Mouse (Mus musculus) ES-E14 (cell line): ENCODE data around the gene Lmntd1. TPM values are rescaled to one million over a fixed set of nuclear protein-coding genes. Genes with fewer than 3 reads are reported as not detected.

Experiments used
- DNase-seq: peaks from one replicate; pipeline ENCODE4 v3.0.0-alpha.2; 2013; ENCODE audit warnings: low read depth, low spot score
- H3K27ac ChIP-seq: 2 replicates; pipeline ENCODE4 v1.5.1; 2012; ENCODE audit warnings: low read depth, mild to moderate bottlenecking, low read length, moderate library complexity, mixed read lengths; ENCODE audit not compliant: poor library complexity, insufficient read depth, severe bottlenecking
- H3K36me3 ChIP-seq: 2 replicates; pipeline ENCODE4 v1.6.1; 2012; ENCODE audit warnings: mild to moderate bottlenecking, low read length, moderate library complexity, mixed read lengths; ENCODE audit not compliant: control insufficient read depth, poor library complexity, insufficient read depth, severe bottlenecking
- H3K4me1 ChIP-seq, 2 experiments: fragments of 150-350 bp in 1 of 2; sonication (generic) in 1 of 2; 2 replicates each; pipeline ENCODE4 v1.6.1; 2012; ENCODE audit warnings: low read length in 2 of 2, mild to moderate bottlenecking in 1 of 2, mixed read lengths in 1 of 2; ENCODE audit not compliant: control insufficient read depth in 2 of 2, insufficient read depth in 2 of 2, poor library complexity in 1 of 2
- H3K4me3 ChIP-seq, 2 experiments: fragments of 150-350 bp in 1 of 2; sonication (generic) in 1 of 2; 2 replicates each; pipeline ENCODE4 v1.5.1; 2012; ENCODE audit warnings: low read length in 2 of 2, low read depth in 1 of 2, mild to moderate bottlenecking in 1 of 2, mixed read lengths in 1 of 2; ENCODE audit not compliant: insufficient read depth in 1 of 2, poor library complexity in 1 of 2, severe bottlenecking in 1 of 2
- H3K9ac ChIP-seq: 2 replicates; pipeline ENCODE4 v1.6.1; 2012; ENCODE audit warnings: low read depth, mild to moderate bottlenecking, low read length, mixed read lengths; ENCODE audit not compliant: poor library complexity, insufficient read depth, severe bottlenecking
- H3K9me3 ChIP-seq: fragments of 150-350 bp; sonication (generic); 2 replicates; pipeline ENCODE4 v1.6.1; 2012; ENCODE audit warnings: low read depth, mild to moderate bottlenecking, low read length; ENCODE audit not compliant: control insufficient read depth, insufficient read depth
- CHD2 ChIP-seq: IDR thresholded peaks from 2 replicates; pipeline ENCODE4 v1.6.1; 2014; ENCODE audit warnings: mild to moderate bottlenecking, low read depth, low read length, inconsistent platforms
- HCFC1 ChIP-seq: IDR thresholded peaks from 2 replicates; pipeline ENCODE4 v1.6.1; 2012; ENCODE audit warnings: low read length, inconsistent platforms, borderline replicate concordance; ENCODE audit not compliant: insufficient read depth
- MAFK ChIP-seq: IDR thresholded peaks from 2 replicates; pipeline ENCODE4 v1.6.1; 2014; ENCODE audit warnings: mild to moderate bottlenecking, low read depth, low read length, inconsistent platforms; ENCODE audit not compliant: insufficient read depth
- ZC3H11A ChIP-seq: IDR thresholded peaks from 2 replicates; pipeline ENCODE4 v1.6.1; 2012; ENCODE audit warnings: low read depth, mild to moderate bottlenecking, inconsistent platforms, low read length, borderline replicate concordance
- ZNF384 ChIP-seq: IDR thresholded peaks from 2 replicates; pipeline ENCODE4 v1.6.1; 2012; ENCODE audit warnings: low read depth, low read length, inconsistent platforms
- in situ Hi-C, 2 experiments: fragments of 600-800 bp; cut with MboI; formaldehyde crosslinking; loops; one replicate each; pipeline ENCODE4 v1.15.1; 2025; ENCODE audit warnings: low sequenced_read_pairs in 2 of 2, inconsistent platforms in 1 of 2; ENCODE audit not compliant: unreplicated experiment in 2 of 2
- total RNA-seq: library from RNA; depleted of rRNA; stranded (reverse); fragments of 300-350 nt; gene quantifications from 2 replicates; pipeline ENCODE4 v1.2.3, GENCODE M21; 2012

Lmntd1 gene
- total RNA-seq, 1 experiment: not detected

DNA sequence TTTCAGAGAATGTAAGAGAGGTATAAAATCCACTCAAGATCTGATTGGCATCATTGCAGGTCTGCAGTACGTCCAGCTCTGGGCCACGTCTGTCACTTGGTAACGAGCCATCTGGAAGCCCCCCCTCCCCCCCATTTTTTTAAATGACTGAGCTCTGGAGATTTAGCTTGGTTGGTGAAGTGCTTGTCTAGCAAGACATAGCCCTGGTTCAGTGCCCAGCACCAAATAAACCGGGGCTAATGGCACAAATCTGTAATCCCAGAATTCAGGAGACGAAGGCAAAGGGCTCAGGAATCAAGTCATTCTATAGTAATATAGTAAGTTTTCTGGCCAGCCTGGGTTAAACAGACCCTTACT is 130.8 kb downstream of the Lmntd1 start:
- H3K9me3 ChIP-seq: no peaks in the 10 kb centered on the region
- H3K9ac ChIP-seq: no peak overlapping the region
- no peaks in the 10 kb centered on the region for H3K36me3 ChIP-seq
- no peak overlapping the region for H3K27ac ChIP-seq
- H3K4me1 ChIP-seq: no peaks in the 10 kb centered on the region
- no peak for DNase-seq
- in situ Hi-C loops: no loop called here
- H3K4me3 ChIP-seq: peak overlapping the region in 1 of 2 experiments; percentile 50; a peak in 1 of 4 replicates
- TF ChIP-seq CHD2 (no peak), ZNF384 (no peak), MAFK (no peak), ZC3H11A (no peak), HCFC1 (no peak)

DNA sequence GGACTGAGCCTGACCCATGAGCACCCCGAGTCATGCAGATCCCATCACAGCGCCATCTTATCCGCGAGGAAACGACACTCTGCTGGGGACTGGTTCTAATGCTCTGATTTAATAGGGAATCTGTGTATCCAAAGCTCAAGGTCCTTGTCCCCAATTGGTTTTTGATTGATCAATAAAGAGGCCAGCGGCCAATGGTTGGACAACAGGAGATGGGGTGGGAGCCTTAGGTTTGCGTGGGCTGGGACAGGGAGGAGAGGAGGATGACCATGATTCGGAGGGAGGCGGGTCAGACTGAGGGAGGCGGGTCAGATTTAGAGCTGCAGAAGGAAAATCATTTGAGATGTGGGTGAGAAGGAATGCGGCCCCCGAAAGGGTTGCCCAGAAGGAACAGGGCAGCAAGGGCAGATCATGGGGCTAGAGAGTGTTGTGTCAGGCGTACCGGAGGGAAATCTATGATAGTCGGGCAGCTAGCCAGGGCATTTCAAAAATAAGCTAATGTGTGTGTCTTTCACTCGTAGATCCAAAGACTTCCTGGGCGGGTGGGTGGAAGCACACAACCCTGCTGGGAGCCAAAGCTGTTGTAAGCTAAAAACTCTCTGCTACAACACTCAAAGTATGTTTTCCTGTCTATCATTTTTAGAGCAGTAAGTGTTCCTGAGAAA is 131.3 kb downstream of the Lmntd1 start:
- Histone ChIP-seq H3K4me1 (no peaks in the 10 kb centered on the region), H3K9ac (no peak overlapping the region), H3K4me3 (peak overlapping the region in 1 of 2 experiments; percentile 50; a peak in 1 of 4 replicates), H3K27ac (no peak overlapping the region), H3K36me3 (no peaks in the 10 kb centered on the region), H3K9me3 (no peaks in the 10 kb centered on the region)
- in situ Hi-C loops: no loop called here
- no peak for DNase-seq
- TF ChIP-seq ZNF384: no peak

DNA sequence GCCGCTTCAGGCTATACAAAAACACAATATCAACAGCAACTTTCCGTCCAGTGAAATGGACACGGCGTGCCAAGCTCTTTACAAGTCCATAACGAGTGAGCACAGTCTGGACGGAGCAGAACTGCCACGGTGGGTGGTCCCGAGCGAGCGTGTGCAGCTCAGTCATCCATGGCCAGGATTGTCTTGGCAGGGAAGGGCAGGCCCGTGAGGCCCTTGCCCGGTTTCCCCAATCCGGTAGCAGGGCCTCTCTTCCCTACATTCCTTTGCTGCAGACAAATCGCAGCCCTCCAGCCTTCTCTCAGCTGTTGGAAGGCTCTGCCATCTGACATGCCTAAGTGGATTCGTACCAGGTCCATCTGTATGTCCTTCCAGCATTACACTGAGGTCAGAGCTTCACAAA is 132.2 kb downstream of the Lmntd1 start:
- in situ Hi-C loops: no loop called here
- DNase-seq: no peak
- Histone ChIP-seq H3K36me3 (no peaks in the 10 kb centered on the region), H3K27ac (no peak overlapping the region), H3K9ac (no peak overlapping the region), H3K4me1 (no peaks in the 10 kb centered on the region; a peak in 1 of 4 replicates), H3K9me3 (no peaks in the 10 kb centered on the region), H3K4me3 (no peak overlapping the region)
- TF ChIP-seq ZC3H11A (no peak), ZNF384 (no peak), HCFC1 (no peak), MAFK (no peak), CHD2 (no peak)

DNA sequence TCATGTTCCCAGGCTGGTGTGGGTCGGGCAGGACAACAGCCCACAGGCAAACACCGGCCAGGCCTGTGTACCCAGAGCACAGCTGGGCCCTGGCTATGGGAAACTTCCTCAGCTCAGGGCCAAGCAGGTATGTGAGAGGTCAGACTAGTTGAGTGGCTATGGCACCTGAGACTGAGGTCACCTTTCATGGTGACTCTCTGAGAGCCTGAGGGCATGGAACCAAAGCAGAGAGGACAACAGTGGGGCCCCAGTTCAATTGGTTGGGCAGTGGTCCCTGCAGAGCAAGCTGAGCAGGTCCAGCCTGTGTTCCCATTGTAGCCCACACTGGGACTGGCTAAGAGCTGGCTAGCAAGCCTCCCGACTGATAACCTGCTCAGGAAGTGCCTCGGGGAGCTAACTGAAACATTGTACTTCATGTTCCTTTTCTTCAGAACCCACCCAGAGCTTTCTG is 135.3 kb downstream of the Lmntd1 start:
- no peaks in the 10 kb centered on the region; a peak in 1 of 4 replicates for H3K4me1 ChIP-seq
- in situ Hi-C loops: no loop called here
- TF ChIP-seq CHD2 (no peak), ZC3H11A (no peak), ZNF384 (no peak), HCFC1 (no peak), MAFK (no peak)
- no peak overlapping the region for H3K4me3 ChIP-seq
- no peak for DNase-seq
- no peak overlapping the region for H3K9ac ChIP-seq
- H3K27ac ChIP-seq: no peak overlapping the region
- H3K9me3 ChIP-seq: no peaks in the 10 kb centered on the region
- no peaks in the 10 kb centered on the region for H3K36me3 ChIP-seq
